Mouse (Mus musculus): ENCODE measurements at regions not wholly inside any gene's neighbourhood (a gene's known extent, or its start where the extent isn't known, plus 50 kb on each side); places are given as distances from the start of the nearest gene placed in this dataset.

- TF ChIP-seq CTCF (IDR thresholded peaks at IDR 0.05; ENCODE audit: borderline replicate concordance, extremely low read depth, insufficient read depth, insufficient read length): no peak
- TF ChIP-seq POLR2A (IDR thresholded peaks at IDR 0.05; ENCODE audit: borderline replicate concordance, extremely low read depth, insufficient read depth, insufficient read length, poor library complexity, severe bottlenecking): no peak
These were observed 96.4 kb downstream of the Dusp6 start for GRCm38 (mm10) chr10:99359439-99359866.
